Mouse (Mus musculus): ENCODE data around the gene Fcho1. TPM values are rescaled to one million over a fixed set of nuclear protein-coding genes. Genes with fewer than 3 reads are reported as not detected.

Gene Fcho1
- total RNA-seq, 2 experiments from 2014 or later: 94.9 to 99.9 TPM

DNA sequence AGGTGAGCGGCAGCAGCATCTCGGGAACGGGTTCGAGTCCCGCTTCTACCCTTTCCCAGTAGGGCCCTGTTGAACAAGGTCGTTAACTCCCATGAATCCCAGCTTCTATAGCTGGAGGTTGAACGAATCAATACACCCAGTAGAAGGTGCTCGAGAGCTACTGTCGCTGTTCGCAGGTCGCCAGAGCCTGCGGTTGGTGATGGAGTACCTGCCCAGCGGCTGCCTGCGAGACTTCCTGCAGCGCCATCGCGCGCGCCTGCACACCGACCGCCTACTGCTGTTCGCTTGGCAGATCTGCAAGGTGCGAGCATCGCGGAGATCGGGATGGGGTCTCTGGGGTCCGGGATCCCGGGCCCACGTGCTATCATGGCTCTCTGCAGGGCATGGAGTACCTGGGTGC, 39.9 kb downstream of the Fcho1 start:
- no peak for DNase-seq (ENCODE audit: low spot score in 2 of 2)

DNA sequence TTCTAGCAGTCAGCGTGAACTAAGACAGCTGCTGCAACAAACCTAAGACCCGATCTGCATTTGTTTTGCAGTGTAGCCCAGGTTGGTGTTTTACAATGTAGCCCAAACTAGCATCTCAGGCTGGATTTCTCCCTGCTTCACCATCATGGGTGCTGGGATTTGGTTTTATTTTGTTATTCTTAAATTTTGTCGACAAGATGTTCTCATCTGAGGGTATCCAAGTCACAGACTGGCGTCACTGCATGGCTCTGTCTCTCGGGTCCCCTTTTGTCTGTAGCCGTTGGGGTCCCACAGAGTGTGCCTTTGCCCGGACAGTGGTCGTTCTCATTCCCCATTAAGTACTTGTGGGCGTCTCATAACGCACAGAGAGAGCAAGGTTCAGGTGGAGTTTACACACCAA, 40.8 kb downstream of the Fcho1 start:
- no peak for DNase-seq (ENCODE audit: low spot score in 2 of 2)

DNA sequence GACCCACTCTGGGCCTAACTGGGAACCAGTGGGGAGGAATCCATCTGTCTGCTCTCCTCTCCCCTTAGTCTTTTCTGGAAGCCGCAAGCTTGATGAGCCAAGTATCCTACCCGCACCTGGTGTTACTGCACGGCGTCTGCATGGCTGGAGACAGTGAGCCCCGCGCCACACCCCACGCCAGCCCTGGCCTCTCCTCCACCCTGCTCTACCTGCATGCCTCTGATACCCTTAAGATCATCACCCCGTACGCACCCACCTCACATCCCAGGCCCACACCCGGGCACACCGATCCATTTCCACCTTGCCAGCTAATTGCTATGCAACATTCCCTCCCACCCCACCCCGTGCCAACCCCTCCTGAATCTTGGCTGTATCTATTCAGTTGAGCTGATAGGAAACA, 42.7 kb downstream of the Fcho1 start:
- no peak for DNase-seq (ENCODE audit: low spot score in 2 of 2)

DNA sequence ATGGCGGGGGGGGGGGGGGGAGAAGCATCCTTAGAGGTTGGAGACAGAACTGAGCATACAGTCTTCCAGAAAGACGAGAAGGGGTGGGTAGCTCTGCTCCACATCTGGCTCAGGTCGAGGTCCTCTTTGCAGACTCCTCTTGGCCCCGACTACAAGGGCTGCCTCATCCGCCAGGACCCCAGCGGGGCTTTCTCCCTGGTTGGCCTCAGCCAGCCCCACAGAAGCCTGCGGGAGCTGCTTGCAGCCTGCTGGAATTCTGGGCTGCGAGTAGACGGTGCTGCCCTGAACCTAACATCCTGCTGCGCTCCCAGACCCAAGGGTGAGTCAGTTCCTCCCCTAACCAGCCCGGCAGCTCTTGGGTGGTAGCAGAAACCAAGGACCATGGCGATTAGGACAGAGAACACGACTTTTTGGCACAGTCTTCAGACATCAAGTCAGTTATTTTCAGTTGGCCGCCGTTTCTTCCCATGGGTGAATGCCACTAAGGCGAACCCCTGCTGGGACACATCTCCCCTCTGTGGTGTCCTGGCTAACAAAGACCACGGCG, 44.1 kb downstream of the Fcho1 start:
- no peak for DNase-seq (ENCODE audit: low spot score in 2 of 2)

DNA sequence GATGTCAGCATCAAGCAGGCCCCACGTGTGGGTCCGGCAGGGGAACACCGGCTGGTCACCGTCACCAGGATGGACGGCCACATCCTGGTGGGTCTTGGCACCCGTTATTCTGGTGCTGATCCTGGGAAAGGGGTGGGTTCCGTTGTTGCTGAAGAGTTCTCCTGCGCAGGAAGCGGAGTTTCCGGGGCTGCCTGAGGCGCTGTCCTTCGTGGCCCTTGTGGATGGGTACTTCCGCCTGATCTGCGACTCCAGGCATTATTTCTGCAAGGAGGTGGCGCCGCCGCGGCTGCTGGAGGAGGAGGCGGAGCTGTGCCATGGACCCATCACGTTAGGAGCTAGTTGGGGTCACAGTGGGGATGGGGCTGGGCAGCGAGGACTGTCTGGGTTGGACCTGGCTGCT, 45.0 kb downstream of the Fcho1 start:
- DNase-seq (ENCODE audit: low spot score in 2 of 2): no peak

DNA sequence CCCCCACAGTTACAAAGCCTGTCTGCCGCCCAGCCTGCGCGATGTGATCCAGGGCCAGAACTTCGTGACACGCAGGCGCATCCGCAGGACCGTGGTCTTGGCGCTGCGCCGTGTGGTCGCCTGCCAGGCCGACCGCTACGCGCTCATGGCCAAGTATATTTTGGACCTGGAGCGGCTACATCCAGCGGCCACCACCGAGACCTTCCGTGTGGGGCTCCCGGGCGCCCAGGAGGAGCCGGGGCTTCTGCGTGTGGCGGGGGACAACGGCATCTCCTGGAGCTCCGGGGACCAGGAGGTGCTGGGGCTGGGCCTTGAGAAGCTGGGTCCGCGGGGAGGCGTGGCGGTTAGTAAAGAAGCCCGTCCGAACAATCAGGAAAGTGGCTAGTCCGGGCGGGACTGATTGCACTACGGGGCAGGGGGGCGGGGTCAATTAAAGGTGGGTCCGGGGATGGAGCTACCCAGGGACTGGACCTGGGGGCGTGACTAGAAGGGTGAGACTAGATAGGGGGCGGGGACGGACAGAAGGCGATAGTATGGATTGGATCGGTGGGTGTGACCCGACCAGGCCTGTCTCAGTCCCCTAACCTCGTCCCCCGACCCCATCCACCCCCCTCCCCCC, 45.9 kb downstream of the Fcho1 start:
- DNase-seq (ENCODE audit: low spot score in 2 of 2): no peak

DNA sequence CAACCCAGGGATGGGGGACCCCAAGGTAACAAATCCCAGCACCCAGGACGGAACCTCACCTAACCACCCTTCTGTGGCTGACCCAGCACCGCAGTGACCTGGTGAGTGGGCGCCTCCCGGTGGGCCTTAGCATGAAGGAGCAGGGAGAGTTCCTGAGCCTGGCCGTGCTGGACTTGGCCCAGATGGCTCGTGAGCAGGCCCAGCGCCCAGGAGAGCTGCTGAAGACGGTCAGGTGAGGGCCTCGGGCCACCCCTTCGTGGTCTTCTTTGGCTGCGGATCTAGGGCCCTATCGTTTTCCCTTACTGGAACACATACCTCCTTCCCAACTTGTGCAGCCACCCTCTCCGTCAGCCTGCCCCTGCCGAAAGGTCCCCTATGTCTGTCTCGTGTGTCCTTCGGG, 46.4 kb downstream of the Fcho1 start:
- DNase-seq (ENCODE audit: low spot score in 2 of 2): no peak

DNA sequence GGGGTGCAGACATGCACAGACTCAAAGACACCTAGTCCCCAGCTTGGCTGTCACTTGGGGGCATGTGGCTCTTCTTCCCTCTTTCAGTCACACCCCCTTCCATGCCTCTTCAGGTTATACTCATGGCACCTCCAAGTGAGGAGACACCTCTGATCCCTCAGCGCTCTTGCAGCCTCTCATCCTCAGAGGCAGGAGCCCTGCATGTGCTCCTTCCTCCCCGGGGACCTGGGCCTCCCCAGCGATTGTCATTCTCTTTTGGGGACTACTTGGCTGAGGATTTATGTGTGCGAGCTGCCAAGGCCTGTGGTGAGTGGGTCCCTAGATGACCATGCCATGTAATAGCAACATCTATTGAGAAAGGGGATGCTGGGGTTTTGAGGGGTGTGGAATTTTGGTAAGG, 47.3 kb downstream of the Fcho1 start:
- no peak for DNase-seq (ENCODE audit: low spot score in 2 of 2)

DNA sequence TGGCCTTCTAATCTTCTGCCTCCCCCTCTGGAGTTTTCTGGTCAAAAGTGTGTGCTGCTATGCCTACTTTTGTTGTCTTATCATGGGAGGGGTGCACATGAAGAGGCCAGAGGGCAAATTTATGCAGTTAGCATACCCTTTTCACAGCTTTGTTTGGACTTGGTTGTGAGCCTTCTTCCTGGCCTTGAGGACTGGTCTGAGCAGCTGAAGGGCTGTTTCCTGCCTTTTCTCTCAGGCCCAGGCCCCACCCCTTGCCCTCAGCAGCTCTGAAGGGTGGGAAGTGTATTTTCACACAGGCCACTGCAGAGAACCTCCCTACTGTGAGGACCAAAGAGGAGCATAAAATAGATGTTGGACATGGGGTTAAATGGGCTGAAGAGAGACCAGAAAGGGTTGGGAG, 48.0 kb downstream of the Fcho1 start:
- no peak for DNase-seq (ENCODE audit: low spot score in 2 of 2)

DNA sequence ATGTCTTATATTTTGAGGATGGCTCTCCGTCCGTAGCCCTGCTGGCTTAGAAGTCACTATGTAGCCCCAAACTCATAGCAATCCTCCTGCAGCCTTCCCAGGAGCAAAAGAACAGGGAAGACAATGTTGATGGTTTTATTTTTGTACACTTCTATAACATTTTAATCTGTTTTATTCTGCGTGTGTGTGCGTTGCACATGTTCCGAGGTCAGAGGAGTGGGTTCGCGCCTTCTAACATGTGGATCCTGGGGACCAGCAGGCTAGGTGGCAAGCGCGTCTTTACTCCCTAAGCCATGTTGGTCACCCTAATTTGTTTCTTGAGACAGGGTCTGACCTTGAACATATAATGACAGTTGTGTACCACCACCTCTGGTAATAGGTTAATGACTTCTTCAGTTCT, 48.7 kb downstream of the Fcho1 start:
- DNase-seq (ENCODE audit: low spot score in 2 of 2): no peak

DNA sequence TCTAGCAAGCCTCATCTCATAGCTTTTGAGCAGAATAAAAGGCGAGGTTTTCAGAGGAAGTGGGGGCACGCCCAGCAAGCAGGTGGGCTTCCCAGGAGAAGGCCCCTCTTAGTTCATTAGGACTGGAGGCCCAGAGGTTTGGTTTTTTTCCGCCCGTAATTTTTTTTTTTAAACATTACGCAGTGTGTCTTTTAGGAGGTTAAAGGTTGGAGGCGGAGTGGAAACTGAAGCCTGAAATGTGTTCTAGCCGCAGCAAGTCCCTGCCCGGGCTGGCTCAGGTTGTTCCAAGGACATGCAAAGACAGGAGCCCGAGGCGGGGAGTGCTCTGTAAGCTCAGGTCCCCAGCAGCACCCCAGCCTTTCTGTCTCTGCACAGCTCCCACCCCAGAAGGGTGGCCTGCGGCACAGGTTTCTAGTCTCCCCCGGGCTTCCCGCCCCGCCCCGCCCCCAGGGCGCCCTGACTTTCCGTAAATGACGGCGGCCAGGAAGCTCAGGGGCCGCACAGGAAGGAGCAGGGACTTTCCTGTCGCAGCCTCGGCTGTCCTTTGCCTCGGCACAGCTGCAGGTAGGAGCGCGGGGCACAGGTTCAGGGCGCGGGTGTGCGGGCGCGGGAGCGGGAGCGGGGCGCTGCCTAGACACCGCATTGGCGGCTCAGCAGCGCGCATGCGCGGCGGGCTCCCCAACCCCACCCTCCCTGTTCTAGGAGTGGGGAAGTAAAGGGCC, 49.3 kb downstream of the Fcho1 start, which contains the start of gene Jak3:
Gene Jak3, plus strand, starts transcription at position 277 of the 722 bp plus-strand sequence.
- peak in 1 of 2 experiments; percentile 54 for DNase-seq (ENCODE audit: low spot score in 2 of 2)

DNA sequence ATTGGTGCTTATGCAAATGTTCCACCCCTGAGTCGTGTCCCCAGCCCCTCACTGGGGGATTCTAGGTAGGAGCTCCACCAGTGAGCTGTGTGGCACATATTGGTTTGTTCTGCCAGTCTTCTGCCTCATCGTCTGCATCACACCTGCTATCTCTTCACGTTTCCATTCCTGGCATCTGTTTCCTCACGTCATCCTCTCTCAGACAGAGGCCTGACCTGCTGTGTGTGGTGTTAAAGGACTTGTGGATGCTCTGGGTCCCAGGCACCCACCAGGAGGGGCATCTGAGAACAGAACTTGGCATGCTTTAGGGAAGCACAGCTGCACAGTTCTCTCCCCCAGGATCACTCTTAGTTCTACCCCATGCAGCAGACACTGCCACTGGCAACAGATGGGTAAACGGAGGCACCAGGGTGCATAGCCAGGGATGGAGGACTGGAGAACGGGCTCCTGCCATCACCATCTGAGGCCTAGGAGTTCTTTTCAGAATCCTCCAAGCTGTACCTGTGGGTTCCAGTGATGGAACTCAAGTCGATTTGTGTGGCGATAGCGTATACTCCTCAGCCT, 50.0 kb downstream of the Fcho1 start:
- no peak for DNase-seq (ENCODE audit: low spot score in 2 of 2)

DNA sequence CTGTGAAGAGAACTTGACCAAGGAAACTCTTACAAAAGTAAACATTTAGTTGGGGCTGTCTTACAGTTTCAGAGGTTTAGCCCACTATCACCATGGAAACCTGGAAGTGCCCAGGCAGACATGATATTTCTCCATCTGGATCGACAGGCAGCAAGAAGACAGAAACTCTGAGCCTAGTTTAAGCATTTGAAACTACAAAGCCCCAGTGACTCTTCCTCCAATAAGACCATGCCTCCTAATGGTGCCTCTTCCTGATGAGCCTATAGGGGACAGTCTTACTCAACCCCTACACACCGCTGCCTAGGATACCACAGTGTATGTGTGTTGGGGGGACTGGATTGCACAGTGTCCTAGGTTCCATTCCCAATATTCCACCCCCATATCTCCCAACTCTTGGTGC, 51.4 kb downstream of the Fcho1 start:
- DNase-seq (ENCODE audit: low spot score in 2 of 2): peak in 1 of 2 experiments; percentile 61

DNA sequence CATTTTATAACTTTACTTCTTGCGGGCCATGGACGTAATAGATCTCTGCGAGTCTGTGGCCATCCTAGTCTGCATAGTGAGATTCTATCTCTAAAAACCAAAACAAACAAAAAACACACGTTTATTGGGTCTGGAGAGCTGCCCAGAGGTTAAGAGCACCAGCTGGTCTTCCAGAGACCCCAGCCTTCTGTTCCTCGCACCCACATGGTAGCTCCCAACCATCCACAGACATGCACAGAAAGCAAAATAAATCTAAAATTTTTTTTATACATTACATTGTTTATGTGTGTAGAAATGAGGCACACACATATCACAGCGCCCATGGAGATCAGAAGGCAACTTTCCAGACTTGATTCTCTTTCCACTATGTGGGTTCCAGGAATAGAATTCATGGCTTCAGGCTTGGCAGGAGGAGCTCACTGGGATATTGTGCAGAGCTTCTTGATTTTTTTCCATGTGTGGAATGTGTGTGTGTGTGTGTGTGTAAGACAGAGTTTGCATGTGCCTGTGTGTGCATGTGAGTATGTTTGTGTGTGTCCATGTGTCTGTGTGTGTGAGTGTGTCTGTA, 53.3 kb downstream of the Fcho1 start:
- no peak for DNase-seq (ENCODE audit: low spot score in 2 of 2)

DNA sequence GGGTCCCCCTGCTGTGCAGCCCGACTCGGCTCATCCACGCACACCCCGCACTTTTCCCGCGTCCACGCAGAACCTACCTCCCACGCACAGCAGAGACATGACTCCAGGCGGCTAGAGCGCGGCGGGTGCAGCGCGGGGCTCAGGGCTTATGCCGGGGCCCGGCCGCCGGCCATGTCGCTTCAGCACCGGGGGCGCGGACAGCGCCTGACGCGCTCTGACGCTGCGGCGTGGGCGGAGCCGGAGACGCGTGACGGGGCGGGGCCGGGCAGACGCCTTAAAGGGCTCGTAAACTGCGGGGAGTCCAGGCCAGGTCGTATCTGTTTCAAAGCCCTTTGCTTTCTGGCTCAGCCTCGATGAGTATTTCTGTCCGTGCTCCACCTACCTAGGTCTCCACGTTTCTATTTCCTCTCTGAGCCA, 54.0 kb downstream of the Fcho1 start, which contains the start of gene Unc13a:
Gene Unc13a, minus strand, starts transcription at position 209 of the 417 bp plus-strand sequence.
- peak; percentile 86 to 95 for DNase-seq (ENCODE audit: low spot score in 2 of 2)

DNA sequence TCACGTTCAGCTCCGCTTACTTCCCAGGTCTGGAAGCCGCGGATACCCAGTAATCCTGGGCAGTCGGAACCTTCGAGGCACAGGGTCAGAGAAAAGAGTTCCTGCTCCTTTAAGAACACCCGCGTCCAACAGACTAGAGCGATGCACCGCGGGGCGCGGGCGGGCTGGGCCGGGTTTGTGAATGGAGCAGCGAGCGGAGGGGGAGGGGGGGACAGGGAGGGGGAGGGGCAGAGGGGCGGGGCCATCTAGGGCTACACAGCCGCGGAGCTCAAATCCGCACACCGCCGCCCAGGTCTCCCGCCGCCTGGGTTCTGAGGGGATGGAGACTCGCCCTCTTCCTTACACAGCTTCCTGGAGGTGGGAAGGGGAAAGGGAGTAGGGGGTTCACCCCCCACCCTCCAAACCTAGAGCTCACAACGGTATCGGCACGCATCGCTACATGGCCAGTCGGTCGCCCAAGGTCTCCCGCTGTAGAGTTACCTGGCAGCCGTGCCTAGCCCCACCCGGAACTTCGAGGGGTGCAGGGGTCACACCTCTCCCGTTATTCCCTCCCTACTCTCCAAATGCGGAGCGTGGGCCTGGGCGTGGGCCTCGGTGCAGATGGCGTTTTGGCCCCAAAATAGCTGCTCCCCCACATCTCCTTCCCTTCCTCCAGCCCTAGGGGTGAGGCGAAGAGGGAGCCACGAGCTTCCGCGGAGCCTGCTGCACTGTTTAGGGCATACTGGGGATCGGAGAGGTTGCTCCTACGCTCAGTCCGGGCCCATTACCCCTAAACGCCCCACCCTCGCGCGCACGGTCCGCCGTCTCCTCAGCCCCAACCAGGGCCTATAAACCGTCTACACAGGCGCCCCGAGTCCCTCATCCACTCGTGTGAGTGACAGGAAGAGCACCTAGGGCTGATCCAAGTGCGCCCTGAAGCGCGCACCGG, 54.6 kb downstream of the Fcho1 start:
- DNase-seq (ENCODE audit: low spot score in 2 of 2): peak; percentile 72 to 82

DNA sequence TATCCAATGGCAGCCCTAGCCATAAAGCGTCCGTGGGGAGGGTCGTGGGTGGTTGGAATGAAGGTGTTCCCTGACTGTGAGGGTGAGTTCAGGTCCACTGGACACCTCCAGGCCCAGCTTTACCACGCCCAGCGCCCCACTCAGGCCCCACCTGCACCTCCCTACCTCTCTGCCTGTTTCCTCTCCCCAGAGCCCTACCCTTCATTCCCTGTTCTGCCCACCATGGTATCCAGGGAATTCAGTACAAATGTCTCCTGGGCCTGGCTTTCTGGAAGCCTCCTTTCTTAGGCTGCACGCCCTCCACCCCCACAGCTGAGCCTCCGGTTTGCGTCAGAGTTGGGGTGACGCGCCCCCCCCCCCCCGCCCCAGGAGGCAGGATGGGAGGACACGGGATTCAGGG, 55.3 kb downstream of the Fcho1 start:
- DNase-seq (ENCODE audit: low spot score in 2 of 2): no peak

DNA sequence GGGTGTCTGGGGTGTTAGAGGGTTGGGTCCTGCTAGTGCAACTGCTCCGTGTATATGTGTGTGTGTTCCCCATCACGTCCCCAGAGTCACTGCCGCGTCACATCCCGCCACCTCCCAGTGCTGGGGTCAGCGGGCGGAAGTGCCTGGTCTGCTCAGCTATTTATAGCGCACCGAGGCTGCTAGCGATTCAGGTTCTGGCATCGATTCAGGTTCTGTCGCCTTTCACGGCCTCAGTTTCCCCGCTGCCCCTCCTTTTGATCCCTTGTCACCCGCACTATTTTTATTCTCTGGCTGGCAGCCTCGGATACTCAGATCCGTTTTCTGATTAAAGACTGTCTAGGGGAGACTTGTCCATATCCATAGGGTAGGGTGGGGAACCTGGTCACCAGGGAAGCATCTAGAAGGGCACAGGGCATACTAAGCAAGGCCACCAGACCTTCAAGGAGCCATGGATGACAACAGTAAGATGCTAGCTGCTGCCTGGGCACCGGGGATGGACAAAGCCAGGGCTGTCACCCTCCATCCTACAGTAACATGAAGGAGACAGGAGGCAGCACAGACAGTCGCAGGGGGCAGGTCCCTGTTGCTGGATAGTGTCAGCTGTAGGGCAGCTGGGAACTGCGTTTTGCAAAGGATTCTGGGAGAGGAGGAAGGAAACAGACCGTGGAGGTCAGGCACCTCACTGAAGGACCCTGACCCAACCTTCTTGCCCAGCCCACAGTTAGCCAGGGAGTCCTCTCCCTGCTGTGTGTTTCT, 57.1 kb downstream of the Fcho1 start:
- DNase-seq (ENCODE audit: low spot score in 2 of 2): no peak

DNA sequence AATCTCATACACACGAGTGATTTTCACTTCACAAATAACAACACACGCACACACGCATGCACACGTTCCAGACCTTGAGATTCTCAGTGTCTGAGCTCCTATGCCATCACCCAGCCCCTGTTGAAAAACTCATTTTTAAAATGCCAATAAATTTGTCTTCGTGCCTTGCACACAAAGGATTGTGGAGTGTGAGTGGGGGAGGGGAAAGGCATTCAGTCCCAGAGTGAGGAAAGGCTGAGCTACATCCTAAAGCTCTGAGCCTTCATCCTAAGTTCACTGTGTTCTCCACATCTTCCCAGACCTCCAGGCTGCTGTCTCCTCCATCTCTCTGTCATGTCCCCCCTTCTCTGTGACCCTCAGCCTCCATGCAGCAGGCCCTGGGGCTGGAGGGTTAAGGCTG, 58.3 kb downstream of the Fcho1 start:
- no peak for DNase-seq (ENCODE audit: low spot score in 2 of 2)

DNA sequence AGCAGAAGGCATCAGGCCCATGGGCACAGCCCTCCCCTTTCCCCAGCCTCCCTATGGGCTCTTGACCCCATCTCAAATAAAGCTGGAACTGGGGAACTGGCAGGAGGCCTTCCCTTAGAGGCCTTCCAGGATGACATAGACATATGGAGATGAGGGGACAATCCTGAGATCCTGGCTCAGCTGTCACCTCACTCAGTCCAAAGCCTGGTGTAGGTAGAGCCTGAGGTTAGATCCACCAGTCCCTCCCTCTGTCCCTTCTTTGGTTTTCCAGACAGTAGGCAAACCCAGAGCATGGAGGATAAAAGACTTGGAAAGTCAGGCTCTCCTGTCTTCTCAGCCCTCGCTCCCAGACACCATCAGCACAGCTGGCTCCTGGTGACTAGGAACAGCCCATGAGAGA, 58.7 kb downstream of the Fcho1 start:
- DNase-seq (ENCODE audit: low spot score in 2 of 2): no peak

Data from layer of hippocampus, adult 18-20 months (tissue).